Mouse (Mus musculus): ENCODE results near the gene Hk2.

DNA sequence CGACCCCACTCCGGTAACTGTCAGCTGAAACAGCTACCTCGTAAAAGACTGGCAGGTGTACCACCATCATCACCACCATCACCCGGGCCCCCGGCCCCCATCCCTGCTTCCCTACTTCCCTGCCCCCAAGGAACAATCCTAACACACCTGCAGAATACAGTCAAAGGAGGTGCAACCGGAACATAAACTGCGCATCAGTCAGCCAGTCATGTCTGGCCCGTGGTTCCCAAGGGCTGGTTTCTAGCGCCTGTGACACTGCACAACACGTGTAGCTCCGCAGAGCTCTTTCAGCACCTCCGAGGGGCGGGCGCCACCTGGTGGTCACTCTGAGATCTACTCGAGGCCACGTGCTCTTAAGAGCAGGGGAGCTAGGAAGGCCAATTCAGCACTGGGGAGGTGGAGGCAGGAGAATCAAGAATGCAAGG lies 71.6 kb downstream of the Hk2 start:
- no peak for TF ChIP-seq POLR2A (IDR thresholded peaks at IDR 0.05; ENCODE audit: borderline replicate concordance, low read depth, low read length)
- TF ChIP-seq CTCF (IDR thresholded peaks at IDR 0.05; ENCODE audit: low read depth, low read length), result peak; percentile 83

Measured in bone marrow macrophage, adult 2 months (primary cell).